Mouse (Mus musculus) heart, postnatal 0 days (tissue): ENCODE measurements around the gene Myo10.

Experiments
- CTCF ChIP-seq: IDR thresholded peaks from 2 replicates; pipeline ENCODE4 v1.5.1; 2016; ENCODE audit warnings: antibody characterized with exemption, control low read depth, low read depth
- EP300 ChIP-seq: IDR thresholded peaks from 2 replicates; pipeline ENCODE4 v1.6.1; 2016; ENCODE audit warnings: antibody characterized with exemption, low read depth

DNA sequence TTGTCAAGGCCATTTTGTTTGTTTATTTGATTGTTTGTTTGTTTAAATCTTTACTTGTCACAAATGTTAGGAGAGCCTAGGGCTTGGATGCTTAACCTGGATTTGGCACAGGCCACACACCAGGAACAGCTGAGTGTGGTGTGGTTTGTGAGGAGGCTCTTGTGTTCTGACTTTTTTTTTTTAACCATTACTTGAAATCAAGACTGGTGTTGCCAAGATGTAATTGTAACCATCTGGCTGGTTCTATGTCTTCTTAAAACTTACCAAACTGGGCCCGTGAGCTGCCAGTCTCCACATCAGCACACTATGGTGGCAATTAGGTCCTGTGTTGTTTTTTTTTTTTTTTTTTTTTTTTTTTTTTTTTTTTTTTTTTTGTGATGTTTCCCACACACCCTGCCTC lies 85.6 kb downstream of the Myo10 start:
- TF ChIP-seq CTCF (no peak), EP300 (no peak)
